Mouse (Mus musculus) E14TG2a.4 (cell line): ENCODE measurements around the gene D630045J12Rik.

Source experiments
- CTCF ChIP-seq: conservative IDR thresholded peaks from 2 replicates; pipeline ENCODE4 v1.5.1; 2014; ENCODE audit warnings: low read length
- NANOG ChIP-seq: IDR thresholded peaks from 2 replicates; pipeline ENCODE4 v1.6.1; 2014; ENCODE audit warnings: borderline replicate concordance, low read length, mixed read lengths
- POU5F1 ChIP-seq: IDR thresholded peaks from 2 replicates; pipeline ENCODE4 v1.6.1; 2014; ENCODE audit warnings: low read length, borderline replicate concordance

DNA sequence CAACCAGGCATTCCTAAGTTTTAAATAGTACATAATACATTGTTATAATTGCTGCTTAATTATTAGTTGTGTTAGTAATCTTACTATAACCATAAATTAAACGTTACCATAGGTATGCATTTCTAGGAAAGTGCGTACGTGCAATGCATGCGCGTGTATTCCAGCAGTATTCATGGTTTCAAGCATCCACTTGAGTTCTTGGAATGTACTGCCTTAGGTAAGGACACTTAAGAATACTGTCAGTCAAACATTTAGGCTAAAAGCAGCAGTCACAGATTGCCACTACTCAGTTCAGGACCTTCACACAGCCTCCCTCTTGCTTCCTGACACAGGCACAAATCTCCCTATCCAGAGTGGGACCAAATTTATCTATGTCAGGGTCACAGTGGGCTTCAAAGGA lies 145.4 kb downstream of the D630045J12Rik start:
- TF ChIP-seq CTCF (no peak), NANOG (no peak), POU5F1 (no peak)
